Comparison of ENCODE assay signal across 13 mouse cellular contexts in the genomic region with DNA sequence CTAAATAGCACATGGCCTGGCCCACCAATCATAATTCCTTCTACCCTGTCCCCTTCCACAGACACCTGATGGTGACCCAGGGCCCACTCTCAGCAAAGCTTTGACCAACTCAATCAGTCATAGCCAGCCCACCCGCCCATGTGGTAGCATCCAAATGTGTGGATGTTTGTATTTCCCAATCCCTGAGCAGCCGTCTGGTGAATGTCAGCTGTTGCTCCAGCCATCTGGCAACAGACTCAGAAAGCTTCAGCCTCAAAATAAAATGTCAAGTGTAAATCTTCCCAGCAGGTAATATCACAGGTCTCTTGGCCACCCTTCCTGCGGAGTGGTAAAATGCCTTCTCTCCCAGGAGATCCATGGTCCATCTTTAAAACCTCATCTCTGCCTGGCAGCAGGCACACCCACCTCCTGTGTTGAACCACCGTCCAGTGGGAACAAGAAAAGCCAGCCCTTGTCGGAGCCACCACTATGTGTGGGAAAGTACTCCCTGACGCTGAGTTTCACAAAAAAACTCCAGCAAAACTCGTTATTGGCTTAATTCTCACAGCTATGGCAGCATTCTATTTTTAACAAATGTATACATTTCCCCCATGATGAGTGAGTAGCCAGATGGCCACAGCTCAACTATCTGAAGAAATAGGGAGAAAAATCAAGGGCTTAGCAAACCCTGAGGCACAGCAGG.
DNase-seq lines count a peak whose midpoint lies in the region; ATAC-seq and TF ChIP-seq lines count a peak whose summit lies in the region.
"Had no signal": no experiment of that assay in that cellular context is flagged by ENCODE, and none has a peak within 500 bp of the region (broad histone marks: within the 10 kb centered on the region; RNA-seq: fewer than 3 reads in every experiment).

No protein-coding gene starts in this region.

- H3K27ac ChIP-seq in intestine, embryonic 15.5 days = 0 out of 2 replicates have a peak overlapping the region, but pooled peaks have one; percentile 36
- no peak overlapping the region for H3K27ac ChIP-seq in intestine, postnatal 0 days (ENCODE audit: low read depth, low read length)
- no peak overlapping the region for H3K27ac ChIP-seq in midbrain, postnatal 0 days (ENCODE audit: low read depth, low read length)
- H3K27ac ChIP-seq in midbrain, embryonic 13.5 days = no peak overlapping the region
- H3K27ac ChIP-seq: hindbrain, embryonic 13.5 days; liver, embryonic 14.5 days had no signal

- 39% methylated on average over 7 of the region's 7 CpGs for WGBS in intestine, embryonic 15.5 days
- 54% methylated on average over 7 of the region's 7 CpGs for WGBS in intestine, postnatal 0 days
- WGBS in midbrain, postnatal 0 days = 68% methylated on average over 7 of the region's 7 CpGs
- 72% methylated on average over 7 of the region's 7 CpGs for WGBS in midbrain, embryonic 13.5 days

- no peak for TF ChIP-seq CTCF in intestine, postnatal 0 days (IDR thresholded peaks at IDR 0.05; ENCODE audit: low read depth)
- TF ChIP-seq CTCF in midbrain, postnatal 0 days (IDR thresholded peaks at IDR 0.05) = no peak

- H3K9me3 ChIP-seq in intestine, embryonic 15.5 days = no peaks in the 10 kb centered on the region
- no peaks in the 10 kb centered on the region for H3K9me3 ChIP-seq in intestine, postnatal 0 days (ENCODE audit: control insufficient read depth)
- no peaks in the 10 kb centered on the region for H3K9me3 ChIP-seq in midbrain, postnatal 0 days (ENCODE audit: low read length)
- no peaks in the 10 kb centered on the region for H3K9me3 ChIP-seq in midbrain, embryonic 13.5 days
- H3K9me3 ChIP-seq: hindbrain, embryonic 13.5 days had no signal

- peak; percentile 31 for DNase-seq in midbrain, postnatal 0 days (ENCODE audit: low spot score)
- peak; percentile 55 to 74 for DNase-seq in layer of hippocampus, adult 18-20 months (ENCODE audit: low spot score in 2 of 2)
- DNase-seq in right cerebral cortex, postnatal 25 days = peak; percentile 25
- DNase-seq in thymus, postnatal 0 days (ENCODE audit: low spot score) = no peak
- DNase-seq: cerebellum, adult 11-12 months; kidney, adult 9 months; thymus, adult 18-20 months had no signal

- H3K36me3 ChIP-seq in intestine, embryonic 15.5 days = no peaks in the 10 kb centered on the region
- no peaks in the 10 kb centered on the region for H3K36me3 ChIP-seq in intestine, postnatal 0 days (ENCODE audit: control insufficient read depth, insufficient read depth)
- H3K36me3 ChIP-seq in midbrain, postnatal 0 days (ENCODE audit: insufficient read depth, low read length) = no peaks in the 10 kb centered on the region
- no peaks in the 10 kb centered on the region for H3K36me3 ChIP-seq in midbrain, embryonic 13.5 days
- H3K36me3 ChIP-seq: hindbrain, embryonic 13.5 days had no signal

- H3K4me2 ChIP-seq in intestine, embryonic 15.5 days (replicated peaks) = no peak overlapping the region
- H3K4me2 ChIP-seq in intestine, postnatal 0 days (replicated peaks; ENCODE audit: low read depth) = no peak overlapping the region
- H3K4me2 ChIP-seq in midbrain, postnatal 0 days (ENCODE audit: low read depth, low read length, poor library complexity, severe bottlenecking) = no peak overlapping the region
- H3K4me2 ChIP-seq in midbrain, embryonic 13.5 days (replicated peaks) = no peak overlapping the region
- H3K4me2 ChIP-seq: hindbrain, embryonic 13.5 days had no signal

- no peaks in the 10 kb centered on the region for H3K27me3 ChIP-seq in intestine, embryonic 15.5 days (replicated peaks)
- no peaks in the 10 kb centered on the region for H3K27me3 ChIP-seq in intestine, postnatal 0 days (replicated peaks; ENCODE audit: control insufficient read depth, insufficient read depth, low read length)
- H3K27me3 ChIP-seq in midbrain, postnatal 0 days (ENCODE audit: insufficient read depth, low read length) = no peaks in the 10 kb centered on the region
- no peaks in the 10 kb centered on the region for H3K27me3 ChIP-seq in midbrain, embryonic 13.5 days
- H3K27me3 ChIP-seq: hindbrain, embryonic 13.5 days had no signal

- H3K4me3 ChIP-seq in intestine, embryonic 15.5 days (replicated peaks) = no peak overlapping the region
- H3K4me3 ChIP-seq in intestine, postnatal 0 days (ENCODE audit: low read depth, low read length) = no peak overlapping the region
- no peak overlapping the region for H3K4me3 ChIP-seq in midbrain, postnatal 0 days (ENCODE audit: low read depth, low read length)
- H3K4me3 ChIP-seq in midbrain, embryonic 13.5 days (replicated peaks) = no peak overlapping the region
- H3K4me3 ChIP-seq: hindbrain, embryonic 13.5 days had no signal

- H3K4me1 ChIP-seq in intestine, embryonic 15.5 days (replicated peaks) = 0 out of 2 replicates have a peak, but pooled peaks cover 8% of the 10 kb centered on the region
- no peaks in the 10 kb centered on the region for H3K4me1 ChIP-seq in intestine, postnatal 0 days (replicated peaks; ENCODE audit: control insufficient read depth, insufficient read depth, low read length)
- H3K4me1 ChIP-seq in midbrain, postnatal 0 days (ENCODE audit: insufficient read depth, low read length) = no peaks in the 10 kb centered on the region
- H3K4me1 ChIP-seq in midbrain, embryonic 13.5 days (replicated peaks) = peaks cover 15% of the 10 kb centered on the region

- H3K9ac ChIP-seq in intestine, embryonic 15.5 days = no peak overlapping the region
- H3K9ac ChIP-seq in intestine, postnatal 0 days (ENCODE audit: low read depth, low read length) = no peak overlapping the region
- no peak overlapping the region for H3K9ac ChIP-seq in midbrain, postnatal 0 days (replicated peaks; ENCODE audit: low read length, poor library complexity, severe bottlenecking)
- no peak overlapping the region for H3K9ac ChIP-seq in midbrain, embryonic 13.5 days (replicated peaks)
- H3K9ac ChIP-seq: hindbrain, embryonic 13.5 days; liver, embryonic 14.5 days had no signal

- ATAC-seq in intestine, embryonic 15.5 days = no peak
- ATAC-seq in intestine, postnatal 0 days = no peak
- no peak for ATAC-seq in midbrain, postnatal 0 days (ENCODE audit: low FRiP score)
- no peak for ATAC-seq in midbrain, embryonic 13.5 days
- ATAC-seq: CD4-positive, CD25-positive, alpha-beta regulatory T cell, adult 4 months had no signal
